Mouse (Mus musculus): ENCODE results near the gene Pld4. TPM values are rescaled to one million over a fixed set of nuclear protein-coding genes. Genes with fewer than 3 reads are reported as not detected.

Pld4 gene
- polyA plus RNA-seq, 1 experiment, result 128 TPM

GRCm38 (mm10) chr12:112797672-112798331 lies 37.3 kb downstream of the Pld4 start:
- Histone ChIP-seq H3K27ac (ENCODE audit: control insufficient read depth, insufficient read depth, low read depth, low read length, poor library complexity) (no peak overlapping the region; the same call in 1 of the 2 replicates), H3K4me1 (ENCODE audit: control insufficient read depth, insufficient read depth, low read length) (no peaks in the 10 kb centered on the region), H3K4me3 (replicated peaks; ENCODE audit: control insufficient read depth, low read depth, low read length) (no peak overlapping the region)
- TF ChIP-seq CTCF (IDR thresholded peaks at IDR 0.05; ENCODE audit: control insufficient read depth, insufficient read depth, low read length) (no peak), POLR2A (IDR thresholded peaks at IDR 0.05; ENCODE audit: borderline replicate concordance, control insufficient read depth, low read depth, low read length) (no peak)
- 56% methylated on average over 15 of the region's 15 CpGs for WGBS

- H3K4me1 ChIP-seq (ENCODE audit: control insufficient read depth, insufficient read depth, low read length), result no peaks in the 10 kb centered on the region
These were observed 37.9 kb downstream of the Pld4 start for GRCm38 (mm10) chr12:112798332-112798681.

GRCm38 (mm10) chr12:112798716-112799115 lies 38.3 kb downstream of the Pld4 start:
- 73% methylated on average over 5 of the region's 5 CpGs for WGBS
- Histone ChIP-seq H3K4me3 (replicated peaks; ENCODE audit: control insufficient read depth, low read depth, low read length) (no peak overlapping the region), H3K4me1 (ENCODE audit: control insufficient read depth, insufficient read depth, low read length) (no peaks in the 10 kb centered on the region), H3K27ac (ENCODE audit: control insufficient read depth, insufficient read depth, low read depth, low read length, poor library complexity) (no peak overlapping the region)
- TF ChIP-seq POLR2A (IDR thresholded peaks at IDR 0.05; ENCODE audit: borderline replicate concordance, control insufficient read depth, low read depth, low read length), result no peak
- no peak for TF ChIP-seq CTCF (IDR thresholded peaks at IDR 0.05; ENCODE audit: control insufficient read depth, insufficient read depth, low read length)

More at GRCm38 (mm10) chr12:112798332-112798681, 37.9 kb downstream of the Pld4 start:
- H3K27ac ChIP-seq (ENCODE audit: control insufficient read depth, insufficient read depth, low read depth, low read length, poor library complexity), result no peak overlapping the region
- H3K4me3 ChIP-seq (replicated peaks; ENCODE audit: control insufficient read depth, low read depth, low read length), result no peak overlapping the region
- 73% methylated on average over 5 of the region's 5 CpGs for WGBS
- no peak for TF ChIP-seq CTCF (IDR thresholded peaks at IDR 0.05; ENCODE audit: control insufficient read depth, insufficient read depth, low read length)
- no peak for TF ChIP-seq POLR2A (IDR thresholded peaks at IDR 0.05; ENCODE audit: borderline replicate concordance, control insufficient read depth, low read depth, low read length)

- TF ChIP-seq CTCF (IDR thresholded peaks at IDR 0.05; ENCODE audit: control insufficient read depth, insufficient read depth, low read length) (no peak), POLR2A (IDR thresholded peaks at IDR 0.05; ENCODE audit: borderline replicate concordance, control insufficient read depth, low read depth, low read length) (no peak)
- WGBS, result 79% methylated on average over 10 of the region's 10 CpGs
These were observed 38.9 kb downstream of the Pld4 start for GRCm38 (mm10) chr12:112799237-112799970.

GRCm38 (mm10) chr12:112800476-112800875 lies 40.0 kb downstream of the Pld4 start:
- Histone ChIP-seq H3K4me3 (replicated peaks; ENCODE audit: control insufficient read depth, low read depth, low read length) (no peak overlapping the region), H3K27ac (ENCODE audit: control insufficient read depth, insufficient read depth, low read depth, low read length, poor library complexity) (no peak overlapping the region), H3K4me1 (ENCODE audit: control insufficient read depth, insufficient read depth, low read length) (no peaks in the 10 kb centered on the region)
- 17% methylated on average over 4 of the region's 4 CpGs for WGBS
- TF ChIP-seq POLR2A (IDR thresholded peaks at IDR 0.05; ENCODE audit: borderline replicate concordance, control insufficient read depth, low read depth, low read length) (no peak), CTCF (IDR thresholded peaks at IDR 0.05; ENCODE audit: control insufficient read depth, insufficient read depth, low read length) (peak; percentile 72)

More at GRCm38 (mm10) chr12:112799237-112799970, 38.9 kb downstream of the Pld4 start:
- Histone ChIP-seq H3K4me3 (replicated peaks; ENCODE audit: control insufficient read depth, low read depth, low read length) (no peak overlapping the region), H3K4me1 (ENCODE audit: control insufficient read depth, insufficient read depth, low read length) (no peaks in the 10 kb centered on the region), H3K27ac (ENCODE audit: control insufficient read depth, insufficient read depth, low read depth, low read length, poor library complexity) (no peak overlapping the region)

- TF ChIP-seq POLR2A (IDR thresholded peaks at IDR 0.05; ENCODE audit: borderline replicate concordance, control insufficient read depth, low read depth, low read length) (no peak), CTCF (IDR thresholded peaks at IDR 0.05; ENCODE audit: control insufficient read depth, insufficient read depth, low read length) (no peak)
- Histone ChIP-seq H3K4me1 (ENCODE audit: control insufficient read depth, insufficient read depth, low read length) (no peaks in the 10 kb centered on the region), H3K27ac (ENCODE audit: control insufficient read depth, insufficient read depth, low read depth, low read length, poor library complexity) (no peak within 1 kb of the TSS), H3K4me3 (replicated peaks; ENCODE audit: control insufficient read depth, low read depth, low read length) (no peak within 1 kb of the TSS)
- WGBS, result 6% methylated on average over 66 of the region's 69 CpGs
These were observed 41.7 kb downstream of the Pld4 start, which contains the start of gene Ahnak2 for GRCm38 (mm10) chr12:112801864-112802846. Ahnak2 (minus strand) TSS chr12:112802657.

GRCm38 (mm10) chr12:112802917-112803316 lies 42.5 kb downstream of the Pld4 start:
- H3K27ac ChIP-seq (ENCODE audit: control insufficient read depth, insufficient read depth, low read depth, low read length, poor library complexity), result no peak overlapping the region
- H3K4me3 ChIP-seq (replicated peaks; ENCODE audit: control insufficient read depth, low read depth, low read length), result no peak overlapping the region
- no peak for TF ChIP-seq POLR2A (IDR thresholded peaks at IDR 0.05; ENCODE audit: borderline replicate concordance, control insufficient read depth, low read depth, low read length)
- TF ChIP-seq CTCF (IDR thresholded peaks at IDR 0.05; ENCODE audit: control insufficient read depth, insufficient read depth, low read length), result no peak
- WGBS, result 37% methylated on average over 3 of the region's 3 CpGs
- H3K4me1 ChIP-seq (ENCODE audit: control insufficient read depth, insufficient read depth, low read length), result no peaks in the 10 kb centered on the region

Measured in bone marrow, adult 2 months (tissue).